Mouse (Mus musculus) kidney, embryonic 14.5 days (tissue): ENCODE data around the gene Daam2. TPM values are rescaled to one million over a fixed set of nuclear protein-coding genes. Genes with fewer than 3 reads are reported as not detected.
A peak's percentile ranks its signal among the peaks of the same experiment; 100 is the strongest.

ENCODE experiments used
- ATAC-seq: fragments of 200-750 bp; cut with Nextera tagmentation; 2 replicates; pipeline ENCODE4 v1.8.0; 2017; ENCODE audit warnings: moderate number of reproducible peaks, mild to moderate bottlenecking, moderate TSS enrichment, moderate library complexity; ENCODE audit not compliant: low FRiP score, low TSS enrichment
- H3K27ac ChIP-seq: fragments of 300-500 bp; sonication (generic); 2 replicates; pipeline ENCODE4 v1.5.1; 2014; ENCODE audit warnings: low read depth, mild to moderate bottlenecking, low read length, moderate library complexity, mixed read lengths
- H3K27me3 ChIP-seq: fragments of 300-500 bp; sonication (generic); 2 replicates; pipeline ENCODE4 v1.6.1; 2014; ENCODE audit warnings: mild to moderate bottlenecking, low read length; ENCODE audit not compliant: control insufficient read depth, insufficient read depth
- H3K36me3 ChIP-seq: fragments of 300-500 bp; sonication (generic); 2 replicates; pipeline ENCODE4 v1.6.1; 2014; ENCODE audit warnings: low read length, mixed read lengths; ENCODE audit not compliant: control insufficient read depth, insufficient read depth
- H3K4me1 ChIP-seq: fragments of 300-500 bp; sonication (generic); 2 replicates; pipeline ENCODE4 v1.6.1; 2014; ENCODE audit warnings: low read length, mixed read lengths; ENCODE audit not compliant: control insufficient read depth, insufficient read depth
- H3K4me2 ChIP-seq: fragments of 300-500 bp; sonication (generic); replicated peaks from 2 replicates; pipeline ENCODE4 v1.6.1; 2014; ENCODE audit warnings: low read depth, mild to moderate bottlenecking, low read length
- H3K4me3 ChIP-seq: fragments of 300-500 bp; sonication (generic); 2 replicates; pipeline ENCODE4 v1.5.1; 2014; ENCODE audit warnings: mild to moderate bottlenecking, low read length
- H3K9ac ChIP-seq: fragments of 300-500 bp; sonication (generic); 2 replicates; pipeline ENCODE4 v1.6.1; 2014; ENCODE audit warnings: low read depth, mild to moderate bottlenecking, low read length, moderate library complexity
- H3K9me3 ChIP-seq: fragments of 300-500 bp; sonication (generic); 2 replicates; pipeline ENCODE4 v1.6.1; 2016; ENCODE audit warnings: low read length; ENCODE audit not compliant: control insufficient read depth
- WGBS: fragments of 180-500 bp; shearing (Covaris S2); extraction: QIAGEN DNeasy Blood & Tissue Kit; methylation state at CpG from one replicate; pipeline ENCODE4 v1.1.7; 2014; 5-methylcytosine and 5-hydroxymethylcytosine counted together
- polyA plus RNA-seq: library from polyadenylated mRNA; unstranded; fragments of >200 nt; fragmentation: Nextera tagmentation; extraction: Ambion mirVana; gene quantifications from 2 replicates; pipeline ENCODE4 v1.2.1, GENCODE M21; 2014

Gene Daam2
- polyA plus RNA-seq, 1 experiment from 2014 or later = 7.9 TPM

DNA sequence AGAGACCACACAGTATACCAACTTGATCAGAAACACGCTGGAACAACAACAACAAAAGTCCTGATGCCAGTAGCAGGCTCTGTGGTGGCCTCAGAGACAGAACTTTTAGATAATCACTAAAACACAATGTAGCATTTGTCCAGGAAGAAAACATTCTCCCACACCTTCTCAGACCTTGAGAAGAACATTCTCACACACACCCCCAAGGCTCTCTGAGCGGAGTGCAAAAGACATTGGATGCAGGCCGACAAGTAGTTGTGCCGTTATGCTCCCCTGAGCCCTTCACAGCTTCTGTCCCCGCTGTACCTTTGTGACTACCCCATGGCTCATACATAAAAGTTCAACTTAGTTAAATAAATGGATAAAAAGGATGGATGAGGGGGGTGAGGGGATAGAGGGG is 37.6 kb downstream of the Daam2 start:
- ATAC-seq = no peak
- no peak overlapping the region for H3K4me3 ChIP-seq
- 86% methylated on average over 5 of the region's 5 CpGs for WGBS
- no peaks in the 10 kb centered on the region for H3K36me3 ChIP-seq
- H3K4me2 ChIP-seq = no peak overlapping the region
- no peaks in the 10 kb centered on the region for H3K4me1 ChIP-seq
- H3K9me3 ChIP-seq = no peaks in the 10 kb centered on the region
- H3K27ac ChIP-seq = no peak overlapping the region
- no peak overlapping the region for H3K9ac ChIP-seq
- H3K27me3 ChIP-seq = no peaks in the 10 kb centered on the region

DNA sequence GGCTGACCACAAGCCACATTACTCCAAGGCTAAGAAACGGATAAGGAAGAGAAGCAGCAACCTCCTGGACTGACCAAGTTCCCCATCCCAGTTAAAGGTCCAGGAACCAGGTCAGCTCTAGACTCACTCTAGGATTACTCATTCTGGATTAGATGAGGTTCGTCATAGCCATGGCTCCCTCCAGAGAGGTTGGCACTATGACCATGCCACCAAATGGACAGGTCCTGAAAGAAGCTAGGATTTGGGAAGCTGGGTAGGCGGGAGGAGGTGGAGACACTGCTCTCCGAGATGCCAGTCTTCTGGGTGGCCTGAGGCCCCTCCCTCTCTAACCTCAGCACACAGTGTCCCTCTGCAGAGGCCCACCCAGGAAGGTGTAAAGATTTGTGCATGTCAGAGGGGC is 38.2 kb downstream of the Daam2 start:
- Histone ChIP-seq H3K27me3 (no peaks in the 10 kb centered on the region), H3K27ac (no peak overlapping the region), H3K4me2 (no peak overlapping the region), H3K4me1 (no peaks in the 10 kb centered on the region), H3K9me3 (no peaks in the 10 kb centered on the region), H3K4me3 (no peak overlapping the region), H3K36me3 (no peaks in the 10 kb centered on the region), H3K9ac (no peak overlapping the region)
- 83% methylated on average over 4 of the region's 4 CpGs for WGBS
- no peak for ATAC-seq

DNA sequence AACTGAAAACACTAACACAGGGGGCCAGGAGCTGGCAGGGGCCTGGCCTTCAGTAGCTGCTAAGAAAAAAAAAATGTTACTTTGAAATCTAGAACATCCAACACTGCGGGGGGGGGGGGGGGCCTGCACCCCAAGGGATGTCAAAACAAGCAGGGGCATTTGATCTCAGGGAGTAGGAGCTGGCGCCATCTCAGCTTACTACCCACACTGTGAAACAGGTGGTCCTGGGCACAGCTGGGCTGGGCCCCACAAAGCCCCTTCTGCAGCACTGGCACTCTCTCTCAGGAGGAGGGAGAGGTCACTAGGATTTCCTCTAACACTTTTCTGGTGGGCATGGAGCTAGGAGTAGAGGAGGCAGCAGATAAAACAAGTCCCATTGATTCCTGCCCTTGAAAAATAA is 39.6 kb downstream of the Daam2 start:
- Histone ChIP-seq H3K27ac (no peak overlapping the region), H3K4me2 (no peak overlapping the region), H3K36me3 (no peaks in the 10 kb centered on the region), H3K9ac (no peak overlapping the region), H3K4me1 (no peaks in the 10 kb centered on the region), H3K4me3 (no peak overlapping the region), H3K27me3 (no peaks in the 10 kb centered on the region), H3K9me3 (no peaks in the 10 kb centered on the region)
- WGBS = 23% methylated on average over 2 of the region's 2 CpGs
- peak; percentile 83 for ATAC-seq

DNA sequence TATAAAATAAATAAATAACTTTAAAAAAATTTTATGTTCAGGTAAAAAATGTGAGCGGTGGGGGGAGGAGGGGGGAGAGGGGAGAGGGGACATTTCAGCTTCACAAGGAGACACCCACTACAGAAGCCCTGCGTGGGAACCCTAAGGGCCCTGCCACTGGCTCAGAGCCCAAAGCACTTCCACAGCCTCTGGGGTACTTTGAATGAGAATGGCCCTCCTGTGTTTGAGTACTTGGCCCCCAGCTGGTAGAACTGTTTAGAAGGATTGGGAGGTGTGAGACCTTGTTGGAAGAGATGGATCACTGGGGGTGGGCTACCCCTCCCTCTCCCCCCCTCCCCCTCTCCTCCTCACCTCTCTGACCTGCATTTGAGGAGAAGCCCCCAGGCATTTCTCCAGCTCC is 41.7 kb downstream of the Daam2 start:
- 24% methylated on average over 2 of the region's 2 CpGs for WGBS
- Histone ChIP-seq H3K9ac (no peak overlapping the region), H3K27ac (no peak overlapping the region), H3K4me3 (no peak overlapping the region), H3K36me3 (no peaks in the 10 kb centered on the region), H3K4me2 (no peak overlapping the region), H3K9me3 (no peaks in the 10 kb centered on the region), H3K27me3 (no peaks in the 10 kb centered on the region), H3K4me1 (no peaks in the 10 kb centered on the region)
- ATAC-seq = no peak

DNA sequence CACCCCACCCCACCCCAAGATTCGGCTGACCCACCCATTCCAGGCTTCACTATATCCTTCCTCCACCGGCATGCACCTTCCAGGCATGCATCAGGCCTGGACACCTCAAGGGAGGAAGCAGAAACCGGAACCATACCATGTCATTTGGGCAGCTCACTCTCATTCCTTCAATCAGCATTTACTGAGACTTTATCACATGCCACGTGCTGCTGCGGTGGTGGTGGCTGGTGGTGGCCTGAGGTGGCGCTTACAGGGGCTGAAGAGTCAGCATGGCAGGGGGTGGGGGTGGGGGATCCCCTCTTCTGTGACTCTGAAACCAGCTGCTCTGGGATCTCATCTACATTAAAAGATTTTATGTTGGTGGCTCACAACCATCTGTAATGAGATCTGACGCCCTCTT is 42.1 kb downstream of the Daam2 start:
- Histone ChIP-seq H3K4me2 (no peak overlapping the region), H3K27ac (no peak overlapping the region), H3K9ac (no peak overlapping the region), H3K36me3 (no peaks in the 10 kb centered on the region), H3K27me3 (no peaks in the 10 kb centered on the region), H3K4me3 (no peak overlapping the region), H3K9me3 (no peaks in the 10 kb centered on the region), H3K4me1 (no peaks in the 10 kb centered on the region)
- WGBS = 62% methylated on average over 7 of the region's 7 CpGs
- no peak for ATAC-seq

DNA sequence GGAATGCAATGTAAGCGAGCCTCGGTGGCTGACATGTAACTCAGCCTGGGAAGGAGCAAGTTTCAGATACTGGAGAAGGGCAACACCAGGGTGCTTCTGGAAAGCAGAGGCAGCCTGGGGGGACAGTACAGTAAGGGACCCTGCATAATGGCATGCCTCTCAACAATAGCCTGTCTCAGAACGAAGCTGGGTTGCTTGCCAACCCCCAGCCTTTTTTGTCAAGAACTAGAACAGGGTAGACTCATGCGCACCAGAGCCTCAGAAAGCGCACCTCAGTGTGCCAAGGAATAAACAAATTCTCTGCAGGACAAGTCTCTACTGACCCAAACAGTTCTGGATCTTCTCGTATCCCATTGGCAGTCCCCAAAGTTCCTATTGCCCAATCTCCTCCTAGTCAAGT is 43.5 kb downstream of the Daam2 start:
- H3K9ac ChIP-seq = no peak overlapping the region
- no peak overlapping the region for H3K27ac ChIP-seq
- WGBS = 84% methylated on average over 6 of the region's 6 CpGs
- ATAC-seq = no peak
- H3K4me2 ChIP-seq = no peak overlapping the region
- H3K27me3 ChIP-seq = no peaks in the 10 kb centered on the region
- no peaks in the 10 kb centered on the region for H3K36me3 ChIP-seq
- no peak overlapping the region for H3K4me3 ChIP-seq
- H3K4me1 ChIP-seq = 0 out of 2 replicates have a peak, but pooled peaks cover 4% of the 10 kb centered on the region
- H3K9me3 ChIP-seq = no peaks in the 10 kb centered on the region

DNA sequence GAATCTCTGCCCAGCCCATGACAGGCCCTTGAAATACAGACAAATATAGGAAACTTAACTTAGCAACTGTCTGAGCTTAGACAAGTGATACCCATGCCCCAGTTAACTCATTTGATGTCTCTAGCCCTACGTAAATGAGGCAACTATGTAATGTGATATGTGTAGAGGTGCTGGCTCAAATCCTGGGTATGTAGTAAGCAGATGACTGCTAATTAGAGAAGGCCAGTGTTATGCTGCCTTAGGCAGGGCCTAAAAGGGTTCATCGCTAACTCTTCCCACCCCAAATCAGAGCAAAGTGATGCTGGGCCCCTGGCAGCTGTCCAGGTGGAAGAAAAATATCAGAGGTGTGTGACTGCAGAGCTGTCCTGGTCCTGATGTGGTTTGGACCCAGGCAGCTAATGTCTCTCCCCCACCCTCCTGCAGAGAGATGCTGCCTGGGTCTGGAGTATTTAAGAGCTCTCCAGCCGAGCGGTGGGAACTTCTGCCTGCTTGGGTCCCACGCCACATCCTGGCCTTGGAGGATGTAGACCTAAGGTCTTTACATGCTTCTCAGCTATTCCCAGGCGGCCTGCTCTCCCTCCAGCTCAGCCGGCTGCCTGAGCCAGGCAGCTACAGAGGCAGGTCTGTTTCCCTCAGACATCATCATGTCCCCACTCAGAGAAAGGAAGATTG is 44.4 kb downstream of the Daam2 start:
- ATAC-seq = no peak
- H3K27ac ChIP-seq = no peak overlapping the region
- no peak overlapping the region for H3K4me2 ChIP-seq
- H3K4me1 ChIP-seq = 0 out of 2 replicates have a peak, but pooled peaks cover 8% of the 10 kb centered on the region
- 66% methylated on average over 7 of the region's 7 CpGs for WGBS
- H3K4me3 ChIP-seq = no peak overlapping the region
- H3K36me3 ChIP-seq = no peaks in the 10 kb centered on the region
- no peaks in the 10 kb centered on the region for H3K27me3 ChIP-seq
- no peaks in the 10 kb centered on the region for H3K9me3 ChIP-seq
- no peak overlapping the region for H3K9ac ChIP-seq

DNA sequence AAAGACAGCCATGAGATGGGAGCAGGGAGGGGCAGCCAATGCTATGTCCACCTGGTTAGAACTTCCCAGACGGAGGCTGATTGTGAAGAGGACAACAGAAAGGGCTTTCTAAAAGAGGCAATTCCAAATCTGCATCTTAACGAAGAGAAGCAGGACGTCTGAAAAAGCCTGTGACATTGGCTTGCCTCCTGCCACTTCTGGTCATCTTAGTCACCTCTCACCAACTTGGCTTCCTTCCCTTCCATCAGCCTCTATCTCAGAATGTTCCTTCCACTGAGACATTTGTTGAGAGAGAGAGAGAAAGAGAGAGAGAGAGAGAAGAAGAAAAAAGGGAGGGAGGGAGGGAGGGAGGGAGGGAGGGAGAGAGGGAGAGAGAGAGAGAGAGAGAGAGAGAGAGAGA is 47.1 kb downstream of the Daam2 start:
- Histone ChIP-seq H3K4me3 (no peak overlapping the region), H3K27ac (no peak overlapping the region), H3K9ac (no peak overlapping the region), H3K27me3 (no peaks in the 10 kb centered on the region), H3K4me2 (no peak overlapping the region), H3K4me1 (0 out of 2 replicates have a peak, but pooled peaks cover 8% of the 10 kb centered on the region), H3K9me3 (no peaks in the 10 kb centered on the region), H3K36me3 (no peaks in the 10 kb centered on the region)
- 80% methylated on average over 3 of the region's 3 CpGs for WGBS
- ATAC-seq = no peak

DNA sequence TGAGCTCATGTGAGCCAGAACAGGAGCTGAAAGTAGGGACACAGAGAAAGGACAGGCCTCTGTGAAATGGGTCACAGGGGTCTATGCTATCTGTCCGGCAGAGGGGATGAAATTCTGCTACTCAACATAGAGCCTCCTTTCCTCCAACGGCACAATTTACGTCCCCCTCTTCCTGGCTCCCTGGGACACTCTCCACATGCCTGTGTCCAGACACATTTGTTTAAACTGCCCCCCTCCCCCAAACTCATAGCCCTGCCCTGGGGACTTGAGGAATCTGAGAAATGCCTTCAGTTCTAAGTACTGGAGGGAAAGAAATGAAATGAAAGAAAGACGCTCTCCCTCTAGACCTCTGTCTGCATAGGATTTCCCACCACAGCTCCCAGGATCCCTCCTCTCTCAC is 48.5 kb downstream of the Daam2 start:
- peak; percentile 73 for ATAC-seq
- H3K27me3 ChIP-seq = no peaks in the 10 kb centered on the region

More for the DNA sequence above, 48.5 kb downstream of the Daam2 start:
- Histone ChIP-seq H3K36me3 (no peaks in the 10 kb centered on the region), H3K9me3 (no peaks in the 10 kb centered on the region), H3K4me1 (0 out of 2 replicates have a peak, but pooled peaks cover 8% of the 10 kb centered on the region), H3K27ac (no peak overlapping the region), H3K4me3 (no peak overlapping the region), H3K9ac (no peak overlapping the region), H3K4me2 (no peak overlapping the region)
- WGBS = 50% methylated on average over 4 of the region's 4 CpGs
